Mouse (Mus musculus) olfactory bulb, adult 2 months (tissue): ENCODE measurements around the gene Vac14.

Source experiments
- CTCF ChIP-seq: fragments of 200-500 bp; IDR thresholded peaks from 2 replicates; pipeline ENCODE4 v1.5.1; 2012; ENCODE audit warnings: low read depth, mild to moderate bottlenecking, low read length, moderate library complexity; ENCODE audit not compliant: insufficient read depth
- POLR2A ChIP-seq: fragments of 200-500 bp; IDR thresholded peaks from 2 replicates; pipeline ENCODE4 v1.6.1; 2012; ENCODE audit warnings: mild to moderate bottlenecking, low read depth, low read length, moderate library complexity; ENCODE audit not compliant: insufficient read depth

DNA sequence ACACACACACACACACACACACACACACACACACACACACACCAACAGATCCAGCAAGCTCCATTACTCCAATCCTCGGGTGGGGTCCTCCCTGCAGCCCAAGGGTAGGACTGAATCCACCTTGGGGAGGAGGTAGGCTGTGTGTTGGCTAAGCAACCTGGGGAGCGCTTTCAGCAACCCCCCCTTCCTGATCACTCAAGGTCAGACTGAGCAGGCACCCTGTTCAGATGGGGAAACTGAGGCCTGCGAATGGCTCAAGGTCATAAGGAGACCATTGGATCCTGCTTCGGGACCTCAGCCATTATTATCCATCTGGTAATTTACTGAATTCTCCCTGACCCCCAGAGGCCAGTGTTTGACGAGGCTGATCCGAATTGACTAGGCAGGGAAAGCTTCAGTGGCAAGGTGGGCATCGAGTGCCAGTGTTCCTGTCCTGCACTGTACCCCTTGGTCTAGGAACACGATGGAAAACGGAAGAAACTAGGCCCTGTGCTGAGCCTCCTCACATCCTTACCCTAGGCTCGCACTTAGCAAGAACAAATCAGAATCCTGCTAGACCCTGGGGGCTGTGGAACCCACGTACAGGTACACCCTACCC is 104.1 kb downstream of the Vac14 start:
- TF ChIP-seq CTCF: no peak
- no peak for TF ChIP-seq POLR2A
